Mouse (Mus musculus) testis, adult 2 months (tissue): ENCODE results near the gene Pofut1. TPM values are rescaled to one million over a fixed set of nuclear protein-coding genes. Genes with fewer than 3 reads are reported as not detected.

Source experiments
- H3K27ac ChIP-seq: fragments of 200-500 bp; 2 replicates; pipeline ENCODE4 v1.5.1; 2012; ENCODE audit warnings: low read depth, low read length; ENCODE audit not compliant: control insufficient read depth, insufficient read depth
- H3K27me3 ChIP-seq: fragments of 200-500 bp; 2 replicates; pipeline ENCODE4 v1.6.1; 2012; ENCODE audit warnings: mild to moderate bottlenecking, low read length, moderate library complexity; ENCODE audit not compliant: control insufficient read depth, insufficient read depth
- H3K36me3 ChIP-seq: fragments of 200-500 bp; 2 replicates; pipeline ENCODE4 v1.6.1; 2012; ENCODE audit warnings: mild to moderate bottlenecking, low read length; ENCODE audit not compliant: control insufficient read depth, insufficient read depth
- H3K4me1 ChIP-seq: fragments of 200-500 bp; 2 replicates; pipeline ENCODE4 v1.6.1; 2012; ENCODE audit warnings: low read length; ENCODE audit not compliant: control insufficient read depth, insufficient read depth
- H3K4me3 ChIP-seq: fragments of 200-500 bp; 2 replicates; pipeline ENCODE4 v1.5.1; 2012; ENCODE audit warnings: low read depth, mild to moderate bottlenecking, low read length, moderate library complexity, mixed read lengths; ENCODE audit not compliant: control insufficient read depth
- CTCF ChIP-seq: fragments of 200-500 bp; IDR thresholded peaks from 2 replicates; pipeline ENCODE4 v1.5.1; 2012; ENCODE audit warnings: low read depth, mild to moderate bottlenecking, inconsistent platforms, low read length, moderate library complexity; ENCODE audit not compliant: control insufficient read depth, insufficient read depth, insufficient replicate concordance
- POLR2A ChIP-seq: fragments of 200-500 bp; IDR thresholded peaks from 2 replicates; pipeline ENCODE4 v1.6.1; 2012; ENCODE audit warnings: low read depth, mild to moderate bottlenecking, inconsistent platforms, low read length, moderate library complexity; ENCODE audit not compliant: control insufficient read depth
- polyA plus RNA-seq: library from polyadenylated mRNA; depleted of rRNA; stranded (reverse); fragments of >200 nt; gene quantifications from 2 replicates; pipeline ENCODE4 v1.2.3, GENCODE M21; 2012; rRNA removed

The Pofut1 gene
- 10.8 and 12.8 TPM in 2 replicates for polyA plus RNA-seq

DNA sequence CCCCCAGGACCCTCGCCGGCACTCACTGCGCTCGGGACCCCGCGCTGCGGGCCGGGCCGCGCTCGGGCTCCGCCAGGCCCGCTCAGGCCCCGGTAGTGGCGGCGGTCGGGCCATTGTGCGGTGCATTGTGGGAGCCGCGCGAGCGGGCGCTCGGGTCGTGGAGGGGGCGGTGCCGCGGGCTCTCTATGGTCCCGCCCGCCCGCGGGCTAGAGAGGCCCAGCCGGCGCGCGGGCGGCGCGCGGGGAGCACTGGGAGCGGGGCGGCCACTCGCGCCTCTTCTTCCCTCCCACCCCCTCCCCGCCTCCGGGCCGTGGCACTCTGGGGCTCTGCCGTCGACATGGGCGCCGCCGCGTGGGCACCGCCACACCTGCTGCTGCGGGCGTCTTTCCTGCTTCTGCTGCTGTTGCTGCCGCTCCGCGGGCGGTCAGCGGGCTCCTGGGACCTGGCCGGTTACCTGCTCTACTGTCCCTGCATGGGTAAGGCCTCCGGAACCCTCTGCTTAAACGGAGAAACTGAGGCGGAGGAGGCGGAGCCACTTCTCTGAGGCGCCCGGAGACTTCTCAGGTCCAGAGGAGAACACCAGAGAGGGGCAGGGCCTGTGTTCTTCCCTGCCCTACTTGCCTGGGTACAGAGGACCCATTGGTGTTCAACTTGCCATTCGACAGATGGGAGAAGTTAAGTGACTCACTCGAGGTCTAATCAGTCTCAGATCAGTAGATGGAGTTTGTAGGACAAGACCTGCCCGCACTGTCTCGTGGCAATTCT, at the start of gene Pofut1, which contains the start of gene Plagl2:
Gene Pofut1 (plus strand): TSS at position 284 of the 765 bp plus-strand sequence.
Gene Plagl2 (minus strand): TSS at position 177 of the 765 bp plus-strand sequence.
- peak; percentile 64; the same call in 1 of the 2 replicates for TF ChIP-seq POLR2A
- TF ChIP-seq CTCF, result no peak
- H3K27ac ChIP-seq, result peak within 1 kb of the TSS; percentile 86
- peaks cover 11% of the 10 kb centered on the region for H3K4me1 ChIP-seq
- H3K4me3 ChIP-seq, result peak within 1 kb of the TSS; percentile 97
- H3K27me3 ChIP-seq, result no peaks in the 10 kb centered on the region
- peaks cover 2% of the 10 kb centered on the region; the same call in 1 of the 2 replicates for H3K36me3 ChIP-seq

GRCm38 (mm10) chr2:153194255-153194654, 47.1 kb upstream of the Pofut1 start:
- Histone ChIP-seq H3K4me1 (no peaks in the 10 kb centered on the region), H3K4me3 (no peak overlapping the region), H3K27me3 (no peaks in the 10 kb centered on the region), H3K27ac (no peak overlapping the region), H3K36me3 (peaks cover 1% of the 10 kb centered on the region; the same call in 1 of the 2 replicates)
- TF ChIP-seq POLR2A (no peak), CTCF (no peak)

DNA sequence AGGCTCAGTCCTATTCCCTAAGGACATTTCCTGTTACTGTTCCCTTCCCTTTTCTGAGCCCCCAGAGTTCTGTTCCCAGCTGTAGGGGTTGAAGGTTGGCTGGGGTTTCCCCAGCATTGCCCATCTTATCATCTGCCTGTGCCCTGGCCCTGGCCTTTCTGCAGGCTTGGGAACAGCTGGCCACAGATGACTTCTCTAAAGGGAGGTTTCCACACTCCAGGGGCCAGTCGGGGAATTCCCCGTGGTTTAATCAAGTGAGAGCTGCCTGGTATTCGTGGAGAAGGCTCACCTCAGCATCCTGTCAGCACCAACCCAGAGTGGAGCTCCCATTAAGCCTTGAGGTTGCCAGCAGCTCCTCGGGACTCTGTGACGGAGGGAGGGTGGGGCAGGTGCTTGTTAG, 42.8 kb upstream of the Pofut1 start:
- H3K27ac ChIP-seq, result no peak overlapping the region
- TF ChIP-seq CTCF, result no peak
- no peak for TF ChIP-seq POLR2A
- no peaks in the 10 kb centered on the region for H3K4me1 ChIP-seq
- no peak overlapping the region for H3K4me3 ChIP-seq
- no peaks in the 10 kb centered on the region for H3K27me3 ChIP-seq
- H3K36me3 ChIP-seq, result peaks cover 6% of the 10 kb centered on the region

DNA sequence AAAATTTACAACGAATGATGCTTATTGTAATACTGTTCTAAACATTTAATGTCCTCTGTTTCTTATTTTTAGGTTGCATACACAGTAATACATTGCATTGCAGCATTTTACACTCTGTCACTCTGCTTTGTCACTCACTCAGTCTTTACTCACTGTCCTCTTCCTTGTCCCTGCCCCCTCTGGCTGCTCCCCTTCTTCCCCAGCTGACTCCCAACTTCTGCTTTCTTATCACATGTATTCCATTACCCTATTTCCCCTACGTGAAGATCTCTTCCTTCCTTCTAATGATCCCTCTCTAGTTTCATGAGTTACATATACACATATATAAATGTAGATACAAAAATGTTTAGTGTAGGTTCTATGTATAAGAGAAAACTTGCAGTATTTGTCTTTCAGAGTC, 42.2 kb upstream of the Pofut1 start:
- no peaks in the 10 kb centered on the region for H3K27me3 ChIP-seq
- no peak overlapping the region for H3K4me3 ChIP-seq
- H3K4me1 ChIP-seq, result no peaks in the 10 kb centered on the region
- peaks cover 6% of the 10 kb centered on the region for H3K36me3 ChIP-seq
- no peak overlapping the region for H3K27ac ChIP-seq
- TF ChIP-seq CTCF (no peak), POLR2A (no peak)

DNA sequence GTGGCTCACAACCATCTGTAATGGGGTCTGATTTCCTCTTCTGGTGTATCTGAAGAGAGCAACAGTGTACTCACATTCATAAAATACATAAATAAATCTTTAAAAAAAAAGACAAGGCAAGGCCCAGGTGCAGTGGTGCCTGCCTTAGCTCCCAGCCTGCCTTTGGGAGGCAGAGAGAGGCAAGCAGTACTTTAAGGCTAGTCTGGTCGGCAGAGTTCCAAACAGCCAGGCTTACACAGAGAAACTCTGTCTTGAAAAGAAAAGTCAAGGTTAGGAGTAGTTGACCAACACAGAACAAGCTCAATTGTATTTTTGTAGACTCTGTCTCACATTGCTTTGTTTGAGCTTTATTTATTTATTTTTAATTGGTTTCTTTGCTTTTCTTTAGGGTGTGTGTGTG, 38.6 kb upstream of the Pofut1 start:
- Histone ChIP-seq H3K27me3 (no peaks in the 10 kb centered on the region), H3K36me3 (peaks cover 7% of the 10 kb centered on the region), H3K27ac (no peak overlapping the region), H3K4me3 (no peak overlapping the region), H3K4me1 (no peaks in the 10 kb centered on the region)
- TF ChIP-seq CTCF (no peak), POLR2A (no peak)

DNA sequence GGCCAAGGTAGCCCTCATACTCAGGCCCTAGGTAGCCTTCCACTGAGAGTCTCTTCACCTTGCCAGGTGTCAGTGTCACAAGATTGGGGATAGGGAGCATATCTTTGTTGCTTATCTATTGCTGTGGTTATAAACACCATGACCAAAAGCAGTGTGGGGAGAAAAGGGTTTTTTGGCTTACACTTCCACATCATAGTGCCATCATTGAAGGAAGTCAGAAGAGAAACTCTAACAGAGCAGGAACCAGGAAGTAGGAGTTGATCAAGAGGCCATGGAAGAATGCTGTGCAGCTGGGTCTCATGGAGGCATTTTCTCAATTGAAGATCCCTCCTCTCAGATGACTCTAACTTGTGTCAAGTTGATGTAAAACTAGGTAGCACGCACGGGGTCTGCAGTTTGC, 33.2 kb upstream of the Pofut1 start:
- H3K36me3 ChIP-seq, result peaks cover 1% of the 10 kb centered on the region; the same call in 1 of the 2 replicates

GRCm38 (mm10) chr2:153209286-153209685, 32.0 kb upstream of the Pofut1 start:
- Histone ChIP-seq H3K27ac (no peak overlapping the region), H3K36me3 (peaks cover 1% of the 10 kb centered on the region; the same call in 1 of the 2 replicates), H3K4me1 (no peaks in the 10 kb centered on the region), H3K27me3 (no peaks in the 10 kb centered on the region), H3K4me3 (no peak overlapping the region)
- TF ChIP-seq CTCF (no peak), POLR2A (no peak)

More for the DNA sequence above, 33.2 kb upstream of the Pofut1 start:
- Histone ChIP-seq H3K27ac (no peak overlapping the region), H3K4me1 (no peaks in the 10 kb centered on the region), H3K4me3 (no peak overlapping the region), H3K27me3 (no peaks in the 10 kb centered on the region)
- TF ChIP-seq POLR2A (no peak), CTCF (no peak)

DNA sequence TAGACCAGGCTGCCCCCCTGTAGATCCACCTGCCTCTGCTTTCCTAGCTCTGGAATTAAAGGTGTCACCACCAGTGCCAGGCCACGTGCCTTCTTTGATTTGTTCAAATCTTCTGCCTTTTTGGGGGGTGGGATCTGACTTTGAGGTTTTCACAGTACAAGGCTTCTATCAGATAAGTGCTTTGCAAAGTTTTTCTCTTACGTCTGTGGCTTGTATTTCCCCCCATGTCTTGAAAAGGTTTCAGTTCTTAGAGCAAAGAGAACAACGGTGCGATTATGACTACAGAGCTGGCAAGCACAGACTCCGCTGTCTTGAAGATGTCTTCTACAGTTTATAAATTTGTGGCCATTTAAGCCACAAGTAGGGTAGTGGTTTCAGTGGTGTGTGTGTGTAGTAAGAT, 29.9 kb upstream of the Pofut1 start:
- Histone ChIP-seq H3K27ac (no peak overlapping the region), H3K36me3 (no peaks in the 10 kb centered on the region; the same call in 1 of the 2 replicates), H3K4me1 (no peaks in the 10 kb centered on the region), H3K27me3 (no peaks in the 10 kb centered on the region), H3K4me3 (no peak overlapping the region)
- TF ChIP-seq CTCF, result no peak
- TF ChIP-seq POLR2A, result no peak
